Mouse (Mus musculus): ENCODE measurements around the gene Aamdc.

The Aamdc gene

DNA sequence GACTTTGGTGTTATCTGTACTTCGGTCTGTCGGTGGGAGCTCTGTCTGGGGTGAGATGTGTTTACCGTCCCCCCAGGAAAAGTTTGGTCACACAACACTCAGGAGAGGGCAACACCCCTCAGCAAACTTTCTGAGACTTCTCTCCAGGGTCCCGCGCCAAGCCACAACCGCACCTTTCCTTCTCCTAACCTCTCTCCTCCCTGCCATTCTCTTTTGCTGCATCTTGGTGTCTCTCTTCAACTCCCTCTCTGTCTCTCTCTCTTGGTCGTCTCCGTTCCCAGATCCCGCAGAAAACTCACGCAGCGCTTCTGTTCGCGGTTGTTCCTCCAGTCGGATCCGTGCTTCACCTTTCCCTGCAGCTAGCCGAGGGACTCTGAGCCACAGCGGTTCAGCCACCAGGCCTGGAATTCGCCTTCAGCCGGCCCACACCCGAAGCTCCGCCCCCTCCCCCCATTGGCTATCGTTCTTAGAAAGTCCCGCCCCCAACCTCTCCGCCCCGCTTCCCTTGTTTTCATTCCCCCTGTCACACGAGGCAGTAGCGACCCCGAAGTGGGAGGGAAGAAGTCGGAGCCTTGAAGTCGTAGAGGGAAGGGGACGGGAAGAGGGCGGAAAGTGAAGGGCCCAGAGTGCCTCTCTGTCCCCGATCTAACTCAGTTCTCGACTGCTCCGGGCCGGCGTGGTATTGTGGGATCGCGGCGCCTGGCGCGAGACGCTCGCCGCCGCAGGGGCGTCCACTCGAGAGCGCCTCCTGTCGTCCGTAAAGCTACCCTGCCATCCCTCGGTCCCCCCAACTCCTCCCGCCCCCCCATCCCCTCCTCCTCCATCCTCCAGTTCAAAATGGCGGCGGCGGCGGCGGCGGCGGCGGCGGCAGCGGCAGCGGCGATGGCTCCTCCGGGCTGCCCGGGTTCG, at the start of gene Aamdc, which contains the start of gene Rsf1:
Gene Aamdc, minus strand, starts transcription at position 431 of the 909 bp plus-strand sequence.
Gene Rsf1, plus strand, starts transcription at position 823 of the 909 bp plus-strand sequence.
- TF ChIP-seq GATA4 (IDR thresholded peaks at IDR 0.05; ENCODE audit: insufficient replicate concordance, low read length), result no peak; the same call in 1 of the 2 replicates

GRCm38 (mm10) chr7:97623402-97623801, 44.1 kb upstream of the Aamdc start:
- no peak for TF ChIP-seq GATA4 (IDR thresholded peaks at IDR 0.05; ENCODE audit: insufficient replicate concordance, low read length)

GRCm38 (mm10) chr7:97622676-97623075, 43.4 kb upstream of the Aamdc start:
- no peak for TF ChIP-seq GATA4 (IDR thresholded peaks at IDR 0.05; ENCODE audit: insufficient replicate concordance, low read length)

DNA sequence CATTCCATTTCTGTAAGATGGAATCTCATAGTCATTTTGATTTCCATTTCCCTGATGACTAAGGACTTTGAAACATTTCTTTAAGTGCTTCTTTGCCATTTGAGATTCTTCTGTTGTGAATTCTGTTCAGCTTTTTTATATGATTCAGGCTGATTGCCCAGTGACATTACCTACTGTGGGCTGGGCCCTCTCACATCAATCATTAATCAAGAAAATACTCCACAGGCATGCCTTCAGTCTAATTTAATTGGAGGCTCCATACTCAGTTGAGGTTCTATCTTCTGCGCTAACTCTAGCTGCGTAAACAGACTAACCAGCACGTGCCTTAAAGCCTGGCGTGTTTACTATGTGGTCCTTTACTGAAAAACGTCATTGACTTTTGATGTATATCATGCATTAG, 42.0 kb upstream of the Aamdc start:
- no peak for TF ChIP-seq GATA4 (IDR thresholded peaks at IDR 0.05; ENCODE audit: insufficient replicate concordance, low read length)

- no peak for TF ChIP-seq GATA4 (IDR thresholded peaks at IDR 0.05; ENCODE audit: insufficient replicate concordance, low read length)
Observed at GRCm38 (mm10) chr7:97598548-97598947, 19.3 kb upstream of the Aamdc start.

DNA sequence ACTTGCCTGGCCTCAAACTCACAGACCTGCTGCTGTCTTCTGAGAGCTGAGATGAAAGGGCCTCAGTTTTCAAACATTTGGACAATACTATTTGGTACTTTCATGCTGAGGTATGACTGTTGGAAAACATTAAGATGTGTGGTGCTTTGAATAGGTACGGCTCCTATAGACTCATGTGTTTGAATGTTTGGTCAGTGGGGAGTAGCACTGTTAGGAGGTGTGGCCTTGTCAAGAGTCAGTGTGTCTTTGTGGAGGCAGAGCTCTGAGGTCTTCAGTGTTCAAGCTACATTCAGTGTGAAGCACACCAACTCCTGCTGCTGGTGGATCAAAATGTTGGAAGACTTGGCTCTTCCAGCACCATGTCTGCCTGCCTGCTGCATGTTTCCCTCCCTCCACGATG, 14.2 kb upstream of the Aamdc start:
- TF ChIP-seq GATA4 (IDR thresholded peaks at IDR 0.05; ENCODE audit: insufficient replicate concordance, low read length), result no peak

DNA sequence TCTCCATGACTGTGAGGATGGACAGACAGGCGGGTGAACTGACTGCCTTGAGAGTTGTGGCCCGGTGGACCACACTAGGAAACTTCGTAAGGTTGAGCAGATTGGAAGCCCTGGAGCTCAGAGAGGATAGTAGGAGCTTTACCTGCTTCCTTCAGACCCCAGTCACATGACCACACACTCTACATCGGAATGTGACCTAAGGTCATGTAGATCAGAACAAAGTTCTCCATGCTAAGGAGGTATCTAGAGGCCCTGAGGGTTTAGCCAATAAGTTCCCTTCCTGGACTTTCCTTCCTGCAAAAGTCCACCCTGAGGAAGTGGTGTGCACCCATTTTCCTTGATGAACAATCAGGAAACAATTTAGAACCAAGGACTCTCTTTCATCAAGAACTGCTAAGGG, 13.1 kb upstream of the Aamdc start:
- TF ChIP-seq GATA4 (IDR thresholded peaks at IDR 0.05; ENCODE audit: insufficient replicate concordance, low read length), result no peak

GRCm38 (mm10) chr7:97591336-97591735, 12.0 kb upstream of the Aamdc start:
- TF ChIP-seq GATA4 (IDR thresholded peaks at IDR 0.05; ENCODE audit: insufficient replicate concordance, low read length), result no peak

GRCm38 (mm10) chr7:97590488-97590887, 11.2 kb upstream of the Aamdc start:
- no peak for TF ChIP-seq GATA4 (IDR thresholded peaks at IDR 0.05; ENCODE audit: insufficient replicate concordance, low read length)

DNA sequence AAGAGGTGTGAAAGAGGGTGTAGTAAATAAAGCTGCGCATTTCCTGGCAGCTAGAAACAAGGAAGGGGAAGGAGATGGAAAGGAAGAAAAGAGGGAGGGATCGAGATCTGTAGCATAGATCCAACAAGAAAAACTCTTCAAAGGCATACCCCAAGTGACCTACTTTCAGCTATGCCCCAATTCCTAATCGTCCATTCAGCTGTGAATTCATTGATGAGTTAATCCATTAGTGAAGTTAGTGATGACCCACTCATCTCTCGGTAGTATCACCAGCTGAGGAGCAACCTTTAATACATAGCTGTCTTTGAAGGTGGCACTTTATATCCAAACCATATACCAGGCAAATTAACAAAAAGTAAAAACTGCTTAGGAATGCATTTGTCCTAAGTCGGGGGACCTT, 9.2 kb upstream of the Aamdc start:
- no peak for TF ChIP-seq GATA4 (IDR thresholded peaks at IDR 0.05; ENCODE audit: insufficient replicate concordance, low read length)

- no peak for TF ChIP-seq GATA4 (IDR thresholded peaks at IDR 0.05; ENCODE audit: insufficient replicate concordance, low read length)
Observed at GRCm38 (mm10) chr7:97580843-97581214, 1.5 kb upstream of the Aamdc start.

GRCm38 (mm10) chr7:97579976-97580842, 912 bp upstream of the Aamdc start:
- TF ChIP-seq GATA4 (IDR thresholded peaks at IDR 0.05; ENCODE audit: insufficient replicate concordance, low read length), result no peak

- TF ChIP-seq GATA4 (IDR thresholded peaks at IDR 0.05; ENCODE audit: insufficient replicate concordance, low read length), result no peak
Observed at GRCm38 (mm10) chr7:97578361-97579066, 783 bp downstream of the Aamdc start.

DNA sequence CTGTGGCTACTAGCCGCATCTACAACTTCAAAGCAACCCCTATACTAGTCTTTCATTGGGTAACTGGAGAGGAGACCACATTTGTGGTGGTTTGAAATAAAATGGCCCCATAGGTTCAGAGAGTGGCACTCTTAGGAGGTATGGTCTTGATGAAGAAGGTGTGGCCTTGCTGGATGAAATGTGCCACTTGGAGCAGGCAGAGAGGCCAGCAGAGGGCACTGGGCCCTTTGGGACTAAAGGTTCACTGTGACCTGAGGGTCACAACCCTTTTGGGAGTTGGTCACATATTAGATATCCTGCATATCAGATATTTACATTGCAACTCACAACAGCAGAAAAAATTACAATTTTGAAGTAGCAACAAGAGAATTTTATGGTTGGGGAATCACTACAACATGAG, 8.9 kb downstream of the Aamdc start:
- no peak for TF ChIP-seq GATA4 (IDR thresholded peaks at IDR 0.05; ENCODE audit: insufficient replicate concordance, low read length)

- no peak for TF ChIP-seq GATA4 (IDR thresholded peaks at IDR 0.05; ENCODE audit: insufficient replicate concordance, low read length)
Observed at GRCm38 (mm10) chr7:97569372-97569771, 9.9 kb downstream of the Aamdc start.
